Mouse (Mus musculus): Measurements from ENCODE around the gene Cd3d. TPM values are rescaled to one million over a fixed set of nuclear protein-coding genes. Genes with fewer than 3 reads are reported as not detected.
A peak's percentile ranks its signal among the peaks of the same experiment; 100 is the strongest.

Gene Cd3d
- 214 and 262 TPM in 2 replicates for polyA plus RNA-seq (2012; rRNA removed)

- peak; percentile 75 for DNase-seq
- WGBS = 29% methylated on average over 4 of the region's 4 CpGs
- TF ChIP-seq CTCF (IDR thresholded peaks at IDR 0.05; ENCODE audit: borderline replicate concordance, control insufficient read depth, extremely low read depth, insufficient read depth, low read length, poor library complexity) = no peak
- TF ChIP-seq POLR2A (IDR thresholded peaks at IDR 0.05; ENCODE audit: control insufficient read depth, extremely low read depth, insufficient read depth, low read length, poor library complexity) = 0 out of 2 replicates have a peak, but pooled peaks have one; percentile 23
- Histone ChIP-seq H3K27ac (ENCODE audit: control insufficient read depth, insufficient read depth, low read length) (peak within 1 kb of the TSS; percentile 100), H3K4me1 (replicated peaks; ENCODE audit: control insufficient read depth, insufficient read depth, low read length) (peaks cover 22% of the 10 kb centered on the region), H3K27me3 (ENCODE audit: control insufficient read depth, insufficient read depth, low read length) (no peaks in the 10 kb centered on the region), H3K36me3 (ENCODE audit: control insufficient read depth, insufficient read depth, low read length) (peaks cover 17% of the 10 kb centered on the region), H3K4me3 (ENCODE audit: control insufficient read depth, insufficient read depth, low read length) (peak within 1 kb of the TSS; percentile 70)
These were observed at the start of gene Cd3d for GRCm38 (mm10) chr9:44981676-44982075. Gene Cd3d, plus strand, starts transcription at chr9:44981786.

- no peaks in the 10 kb centered on the region for H3K27me3 ChIP-seq (ENCODE audit: control insufficient read depth, insufficient read depth, low read length)
- H3K27ac ChIP-seq (ENCODE audit: control insufficient read depth, insufficient read depth, low read length) = no peak overlapping the region
- TF ChIP-seq POLR2A (IDR thresholded peaks at IDR 0.05; ENCODE audit: control insufficient read depth, extremely low read depth, insufficient read depth, low read length, poor library complexity) (no peak), CTCF (IDR thresholded peaks at IDR 0.05; ENCODE audit: borderline replicate concordance, control insufficient read depth, extremely low read depth, insufficient read depth, low read length, poor library complexity) (no peak)
- H3K36me3 ChIP-seq (ENCODE audit: control insufficient read depth, insufficient read depth, low read length) = peaks cover 54% of the 10 kb centered on the region
- 95% methylated on average over 4 of the region's 4 CpGs for WGBS
- H3K4me3 ChIP-seq (ENCODE audit: control insufficient read depth, insufficient read depth, low read length) = no peak overlapping the region
- DNase-seq = no peak
- no peaks in the 10 kb centered on the region for H3K4me1 ChIP-seq (replicated peaks; ENCODE audit: control insufficient read depth, insufficient read depth, low read length)
These were observed 39.8 kb upstream of the Cd3d start for GRCm38 (mm10) chr9:44941756-44942155.

GRCm38 (mm10) chr9:44942421-44942820 is 39.2 kb upstream of the Cd3d start:
- Histone ChIP-seq H3K4me3 (ENCODE audit: control insufficient read depth, insufficient read depth, low read length) (no peak overlapping the region), H3K4me1 (replicated peaks; ENCODE audit: control insufficient read depth, insufficient read depth, low read length) (no peaks in the 10 kb centered on the region), H3K36me3 (ENCODE audit: control insufficient read depth, insufficient read depth, low read length) (peaks cover 55% of the 10 kb centered on the region), H3K27me3 (ENCODE audit: control insufficient read depth, insufficient read depth, low read length) (no peaks in the 10 kb centered on the region), H3K27ac (ENCODE audit: control insufficient read depth, insufficient read depth, low read length) (no peak overlapping the region)
- 98% methylated on average over 4 of the region's 4 CpGs for WGBS
- no peak for DNase-seq
- TF ChIP-seq CTCF (IDR thresholded peaks at IDR 0.05; ENCODE audit: borderline replicate concordance, control insufficient read depth, extremely low read depth, insufficient read depth, low read length, poor library complexity) = no peak
- TF ChIP-seq POLR2A (IDR thresholded peaks at IDR 0.05; ENCODE audit: control insufficient read depth, extremely low read depth, insufficient read depth, low read length, poor library complexity) = no peak

GRCm38 (mm10) chr9:44946185-44946695 is 35.3 kb upstream of the Cd3d start:
- no peak for DNase-seq
- 97% methylated on average over 7 of the region's 7 CpGs for WGBS
- TF ChIP-seq POLR2A (IDR thresholded peaks at IDR 0.05; ENCODE audit: control insufficient read depth, extremely low read depth, insufficient read depth, low read length, poor library complexity) (no peak), CTCF (IDR thresholded peaks at IDR 0.05; ENCODE audit: borderline replicate concordance, control insufficient read depth, extremely low read depth, insufficient read depth, low read length, poor library complexity) (no peak)

GRCm38 (mm10) chr9:44947836-44948235 is 33.8 kb upstream of the Cd3d start:
- no peak for TF ChIP-seq CTCF (IDR thresholded peaks at IDR 0.05; ENCODE audit: borderline replicate concordance, control insufficient read depth, extremely low read depth, insufficient read depth, low read length, poor library complexity)
- TF ChIP-seq POLR2A (IDR thresholded peaks at IDR 0.05; ENCODE audit: control insufficient read depth, extremely low read depth, insufficient read depth, low read length, poor library complexity) = no peak
- H3K27ac ChIP-seq (ENCODE audit: control insufficient read depth, insufficient read depth, low read length) = no peak overlapping the region
- no peaks in the 10 kb centered on the region for H3K27me3 ChIP-seq (ENCODE audit: control insufficient read depth, insufficient read depth, low read length)
- WGBS = 97% methylated on average over 5 of the region's 5 CpGs
- H3K4me1 ChIP-seq (replicated peaks; ENCODE audit: control insufficient read depth, insufficient read depth, low read length) = no peaks in the 10 kb centered on the region
- H3K36me3 ChIP-seq (ENCODE audit: control insufficient read depth, insufficient read depth, low read length) = peaks cover 77% of the 10 kb centered on the region
- no peak overlapping the region for H3K4me3 ChIP-seq (ENCODE audit: control insufficient read depth, insufficient read depth, low read length)
- no peak for DNase-seq

More at GRCm38 (mm10) chr9:44946185-44946695, 35.3 kb upstream of the Cd3d start:
- Histone ChIP-seq H3K4me1 (replicated peaks; ENCODE audit: control insufficient read depth, insufficient read depth, low read length) (no peaks in the 10 kb centered on the region), H3K27ac (ENCODE audit: control insufficient read depth, insufficient read depth, low read length) (no peak overlapping the region), H3K4me3 (ENCODE audit: control insufficient read depth, insufficient read depth, low read length) (no peak overlapping the region), H3K36me3 (ENCODE audit: control insufficient read depth, insufficient read depth, low read length) (peaks cover 70% of the 10 kb centered on the region), H3K27me3 (ENCODE audit: control insufficient read depth, insufficient read depth, low read length) (no peaks in the 10 kb centered on the region)

- Histone ChIP-seq H3K4me3 (ENCODE audit: control insufficient read depth, insufficient read depth, low read length) (no peak overlapping the region), H3K27ac (ENCODE audit: control insufficient read depth, insufficient read depth, low read length) (peak overlapping the region; percentile 76), H3K36me3 (ENCODE audit: control insufficient read depth, insufficient read depth, low read length) (peaks cover 66% of the 10 kb centered on the region)
These were observed 27.2 kb upstream of the Cd3d start for GRCm38 (mm10) chr9:44954432-44954831.

More at GRCm38 (mm10) chr9:44954432-44954831, 27.2 kb upstream of the Cd3d start:
- TF ChIP-seq CTCF (IDR thresholded peaks at IDR 0.05; ENCODE audit: borderline replicate concordance, control insufficient read depth, extremely low read depth, insufficient read depth, low read length, poor library complexity) (no peak), POLR2A (IDR thresholded peaks at IDR 0.05; ENCODE audit: control insufficient read depth, extremely low read depth, insufficient read depth, low read length, poor library complexity) (no peak)
- H3K4me1 ChIP-seq (replicated peaks; ENCODE audit: control insufficient read depth, insufficient read depth, low read length) = peaks cover 7% of the 10 kb centered on the region
- DNase-seq = peak; percentile 48
- 16% methylated on average over 3 of the region's 3 CpGs for WGBS
- no peaks in the 10 kb centered on the region for H3K27me3 ChIP-seq (ENCODE audit: control insufficient read depth, insufficient read depth, low read length)
